Mouse (Mus musculus) midbrain, embryonic 16.5 days (tissue): Measurements from ENCODE around the gene Pnn. TPM values are rescaled to one million over a fixed set of nuclear protein-coding genes. Genes with fewer than 3 reads are reported as not detected.
"Not testable (repeated sequence)": the region's sequence is repeated elsewhere in the genome, so short reads cannot be mapped to it uniquely, and the experiment has no call there.

ENCODE experiments used
- ATAC-seq: fragments of 200-750 bp; cut with Nextera tagmentation; 2 replicates; pipeline ENCODE4 v1.8.0; 2017; ENCODE audit warnings: moderate TSS enrichment
- H3K27ac ChIP-seq: fragments of 300-500 bp; sonication (generic); 2 replicates; pipeline ENCODE4 v1.5.1; 2014; ENCODE audit warnings: mild to moderate bottlenecking, low read length, mixed read lengths
- H3K27me3 ChIP-seq: fragments of 300-500 bp; sonication (generic); 2 replicates; pipeline ENCODE4 v1.6.1; 2014; ENCODE audit warnings: low read depth, low read length, mixed read lengths; ENCODE audit not compliant: control insufficient read depth, insufficient read depth
- H3K36me3 ChIP-seq: fragments of 300-500 bp; sonication (generic); 2 replicates; pipeline ENCODE4 v1.6.1; 2014; ENCODE audit warnings: mild to moderate bottlenecking, low read length, moderate library complexity, mixed read lengths; ENCODE audit not compliant: control insufficient read depth, insufficient read depth
- H3K4me1 ChIP-seq: fragments of 300-500 bp; sonication (generic); 2 replicates; pipeline ENCODE4 v1.6.1; 2014; ENCODE audit warnings: mild to moderate bottlenecking, low read length, mixed read lengths; ENCODE audit not compliant: control insufficient read depth, insufficient read depth
- H3K4me2 ChIP-seq: fragments of 300-500 bp; sonication (generic); 2 replicates; pipeline ENCODE4 v1.6.1; 2014; ENCODE audit warnings: mild to moderate bottlenecking, low read length, mixed read lengths
- H3K4me3 ChIP-seq: fragments of 300-500 bp; sonication (generic); 2 replicates; pipeline ENCODE4 v1.5.1; 2014; ENCODE audit warnings: low read depth, mild to moderate bottlenecking, low read length, moderate library complexity, mixed read lengths
- H3K9ac ChIP-seq: fragments of 300-500 bp; sonication (generic); 2 replicates; pipeline ENCODE4 v1.6.1; 2014; ENCODE audit warnings: low read depth, low read length, mixed read lengths
- H3K9me3 ChIP-seq: fragments of 300-500 bp; sonication (generic); replicated peaks from 2 replicates; pipeline ENCODE4 v1.6.1; 2014; ENCODE audit warnings: mild to moderate bottlenecking, low read length, mixed read lengths; ENCODE audit not compliant: control insufficient read depth, poor library complexity, severe bottlenecking
- WGBS: fragments of 180-500 bp; shearing (Covaris S2); extraction: QIAGEN DNeasy Blood & Tissue Kit; methylation state at CpG from one replicate; pipeline ENCODE4 v1.1.7; 2014; 5-methylcytosine and 5-hydroxymethylcytosine counted together
- polyA plus RNA-seq: library from polyadenylated mRNA; unstranded; fragments of >200 nt; fragmentation: Nextera tagmentation; extraction: Ambion mirVana; gene quantifications from 2 replicates; pipeline ENCODE4 v1.2.1, GENCODE M21; 2015

Pnn gene
- polyA plus RNA-seq, 1 experiment from 2014 or later = 85.6 TPM

DNA sequence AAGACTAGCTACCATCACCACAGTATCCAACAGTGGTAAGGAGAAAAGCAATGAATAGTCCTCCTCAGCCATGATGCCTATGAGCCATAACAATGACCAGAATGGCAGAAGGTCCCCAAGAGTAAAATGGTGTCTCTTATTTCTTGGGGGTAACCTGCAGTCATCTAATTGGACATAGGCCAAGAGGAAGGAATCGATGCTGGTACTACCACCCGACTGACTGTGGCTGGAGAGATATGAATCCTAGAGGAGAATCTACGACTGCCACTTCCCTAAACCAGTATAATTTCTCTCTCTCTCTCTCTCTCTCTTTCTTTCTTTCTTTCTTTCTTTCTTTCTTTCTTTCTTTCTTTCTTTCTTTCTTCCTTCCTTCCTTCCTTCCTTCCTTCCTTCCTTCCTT, 14.2 kb upstream of the Pnn start:
- no peaks in the 10 kb centered on the region; the same call in 1 of the 2 replicates for H3K4me1 ChIP-seq
- no peak overlapping the region for H3K27ac ChIP-seq
- H3K4me2 ChIP-seq = no peak overlapping the region
- 95% methylated on average over 3 of the region's 3 CpGs for WGBS
- no peaks in the 10 kb centered on the region for H3K9me3 ChIP-seq
- no peak for ATAC-seq
- H3K9ac ChIP-seq = no peak overlapping the region
- no peaks in the 10 kb centered on the region for H3K27me3 ChIP-seq
- H3K4me3 ChIP-seq = no peak overlapping the region
- H3K36me3 ChIP-seq = peaks cover 4% of the 10 kb centered on the region; the same call in 1 of the 2 replicates

DNA sequence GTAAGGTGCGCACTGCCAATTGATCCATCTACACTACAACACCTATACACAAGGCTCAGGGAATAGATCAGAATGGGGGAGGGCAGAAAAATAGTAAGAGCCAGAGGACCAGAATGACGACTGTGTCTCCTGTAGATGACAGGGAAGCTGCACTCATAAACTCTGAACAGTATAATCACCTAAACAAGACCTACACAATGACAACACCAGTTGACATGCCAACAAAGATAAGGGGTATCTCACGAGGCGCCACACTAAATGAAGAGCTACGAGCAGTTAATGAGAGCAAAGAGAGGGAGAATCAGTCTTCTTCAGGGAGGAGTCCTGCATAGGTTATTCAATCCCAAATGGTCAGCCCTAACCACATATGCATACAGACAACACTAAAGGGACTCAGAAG, 13.5 kb upstream of the Pnn start:
- ATAC-seq = no peak
- peaks cover 4% of the 10 kb centered on the region for H3K4me1 ChIP-seq
- no peaks in the 10 kb centered on the region for H3K27me3 ChIP-seq
- no peak overlapping the region for H3K4me3 ChIP-seq
- H3K9ac ChIP-seq = no peak overlapping the region
- WGBS = 89% methylated on average over 5 of the region's 5 CpGs
- H3K4me2 ChIP-seq = no peak overlapping the region
- peaks cover 4% of the 10 kb centered on the region; the same call in 1 of the 2 replicates for H3K36me3 ChIP-seq
- H3K27ac ChIP-seq = no peak overlapping the region
- H3K9me3 ChIP-seq = no peaks in the 10 kb centered on the region

DNA sequence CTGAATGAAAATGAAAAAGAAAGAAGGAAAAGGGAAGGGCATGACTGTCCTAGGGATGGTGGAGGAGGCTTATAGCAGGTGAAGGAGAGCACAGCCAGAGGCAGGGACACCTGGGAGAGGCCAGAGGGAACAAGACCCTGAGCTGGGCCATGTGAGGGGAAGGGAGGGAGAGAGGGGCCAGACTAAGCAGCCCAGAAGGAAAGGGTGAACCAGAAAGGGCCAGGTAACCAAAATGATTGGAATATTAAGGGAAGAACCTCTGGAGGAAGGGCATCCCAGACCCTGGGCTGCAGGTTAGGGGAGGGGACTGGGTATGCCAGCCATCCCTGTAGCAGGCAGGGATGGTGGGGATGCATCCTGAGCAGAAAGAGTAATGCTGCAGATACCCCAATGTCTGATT, 12.7 kb upstream of the Pnn start:
- Histone ChIP-seq H3K9ac (no peak overlapping the region), H3K4me3 (no peak overlapping the region), H3K36me3 (peaks cover 4% of the 10 kb centered on the region; the same call in 1 of the 2 replicates), H3K27me3 (no peaks in the 10 kb centered on the region), H3K9me3 (no peaks in the 10 kb centered on the region), H3K4me2 (no peak overlapping the region), H3K4me1 (peaks cover 12% of the 10 kb centered on the region), H3K27ac (no peak overlapping the region)
- ATAC-seq = no peak

DNA sequence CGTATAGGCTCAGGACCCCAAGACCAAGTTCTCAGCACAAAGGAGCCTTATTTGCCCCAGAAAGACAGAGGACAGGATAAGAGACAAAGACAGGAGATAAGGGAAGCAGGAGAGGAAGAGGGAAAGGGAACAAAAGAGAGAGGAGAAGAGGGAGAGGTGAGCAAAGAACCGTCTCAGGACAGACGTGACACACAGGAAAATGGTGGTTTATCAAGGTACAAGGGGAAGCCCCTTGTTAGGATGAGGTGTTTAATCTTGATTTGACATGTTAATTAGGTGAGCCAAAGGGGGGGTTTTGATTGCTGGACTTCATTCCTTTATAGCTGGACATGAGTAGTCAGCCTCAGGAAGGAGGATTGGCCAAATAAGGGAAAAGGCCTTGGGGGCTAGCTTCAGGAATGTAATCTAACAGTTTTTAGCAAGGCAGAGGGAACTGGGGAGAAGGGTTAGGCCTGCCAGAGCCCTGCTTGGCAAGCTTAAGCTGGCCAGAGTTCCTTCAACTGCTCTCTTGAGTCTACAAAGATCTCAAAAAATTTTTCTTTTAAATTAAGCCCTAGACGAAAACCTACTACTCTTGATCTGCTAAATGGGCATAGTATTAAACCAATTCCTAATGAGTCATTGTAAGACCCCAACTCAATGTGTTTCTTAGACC, 11.4 kb upstream of the Pnn start:
- Histone ChIP-seq H3K4me3 (no peak overlapping the region), H3K27ac (no peak overlapping the region), H3K9ac (no peak overlapping the region), H3K27me3 (no peaks in the 10 kb centered on the region), H3K9me3 (no peaks in the 10 kb centered on the region), H3K4me2 (no peak overlapping the region), H3K36me3 (peaks cover 4% of the 10 kb centered on the region; the same call in 1 of the 2 replicates), H3K4me1 (peaks cover 26% of the 10 kb centered on the region)
- 90% methylated on average over 4 of the region's 4 CpGs for WGBS
- ATAC-seq = no peak

DNA sequence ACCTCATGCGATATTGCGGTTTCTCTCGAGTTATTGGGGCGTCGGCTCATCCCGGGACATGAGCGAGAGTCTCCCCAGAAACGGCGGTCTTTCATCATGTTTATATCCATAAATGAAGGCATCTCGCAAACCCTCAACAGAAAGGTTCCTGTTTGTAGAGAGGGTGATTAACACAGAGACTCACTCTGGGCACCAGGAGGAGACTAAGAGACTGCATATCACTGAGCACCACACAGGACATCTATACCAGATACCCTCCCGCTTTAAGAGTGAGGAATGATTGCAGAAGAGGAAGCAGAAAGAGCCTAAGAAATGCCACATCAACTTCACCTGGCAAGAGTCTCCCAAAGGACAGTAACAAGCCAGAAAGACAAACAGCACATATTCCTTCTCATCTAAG, 10.5 kb upstream of the Pnn start:
- Histone ChIP-seq H3K9ac (no peak overlapping the region), H3K27me3 (no peaks in the 10 kb centered on the region), H3K4me2 (no peak overlapping the region), H3K9me3 (no peaks in the 10 kb centered on the region), H3K4me1 (peaks cover 27% of the 10 kb centered on the region), H3K36me3 (peaks cover 4% of the 10 kb centered on the region; the same call in 1 of the 2 replicates), H3K4me3 (no peak overlapping the region), H3K27ac (no peak overlapping the region)
- WGBS = 98% methylated on average over 11 of the region's 11 CpGs
- no peak for ATAC-seq

DNA sequence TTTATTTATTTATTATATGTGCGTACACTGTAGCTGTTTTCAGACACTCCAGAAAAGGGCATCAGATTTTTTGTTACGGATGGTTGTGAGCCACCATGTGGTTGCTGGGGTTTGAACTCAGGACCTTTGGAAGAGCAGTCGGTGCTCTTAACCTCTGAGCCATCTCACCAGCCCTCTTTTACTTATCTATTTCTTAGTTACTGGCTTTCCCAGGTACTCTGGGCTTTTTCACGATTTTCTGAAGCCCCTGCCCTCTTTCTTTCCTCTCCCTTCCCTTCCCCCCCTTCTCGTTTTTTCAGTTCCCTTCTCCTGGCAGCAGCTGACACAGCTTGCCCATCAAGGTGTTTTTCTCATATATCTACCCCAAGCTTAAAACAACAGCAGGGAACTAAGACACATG, 8.4 kb upstream of the Pnn start:
- H3K9me3 ChIP-seq, H3K4me2 ChIP-seq, H3K27ac ChIP-seq, H3K27me3 ChIP-seq, H3K9ac ChIP-seq, ATAC-seq, H3K36me3 ChIP-seq, H3K4me3 ChIP-seq: not testable (repeated sequence)
- WGBS = 91% methylated on average over 5 of the region's 5 CpGs
- H3K4me1 ChIP-seq = peaks cover 27% of the 10 kb centered on the region

DNA sequence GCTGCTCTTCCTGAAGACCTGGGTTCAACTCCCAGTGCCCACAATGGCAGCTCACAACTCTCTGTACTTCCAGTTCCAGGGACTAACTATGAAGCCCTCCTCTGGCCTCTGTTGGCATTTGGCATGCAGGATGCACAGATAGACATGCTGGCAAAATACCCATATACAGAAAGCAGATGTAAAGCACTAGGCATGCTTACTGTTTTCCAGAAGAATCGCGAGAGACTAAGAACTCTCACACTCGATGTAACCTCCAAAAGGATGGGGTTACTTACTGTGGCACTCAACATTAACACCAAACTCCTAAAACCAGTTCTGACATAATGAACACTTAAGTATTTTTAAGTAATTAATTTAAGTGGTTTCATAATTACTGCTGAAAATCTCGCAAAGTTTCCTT, 6.4 kb upstream of the Pnn start:
- H3K9me3 ChIP-seq = no peaks in the 10 kb centered on the region
- H3K9ac ChIP-seq = peak overlapping the region; percentile 96
- H3K4me1 ChIP-seq = peaks cover 27% of the 10 kb centered on the region
- H3K27ac ChIP-seq = peak overlapping the region; percentile 97; the same call in 1 of the 2 replicates
- WGBS = 59% methylated on average over 4 of the region's 4 CpGs
- H3K36me3 ChIP-seq = peaks cover 4% of the 10 kb centered on the region; the same call in 1 of the 2 replicates
- no peak for ATAC-seq
- peak overlapping the region; percentile 79 for H3K4me3 ChIP-seq
- peak overlapping the region; percentile 80 for H3K4me2 ChIP-seq
- no peaks in the 10 kb centered on the region for H3K27me3 ChIP-seq

DNA sequence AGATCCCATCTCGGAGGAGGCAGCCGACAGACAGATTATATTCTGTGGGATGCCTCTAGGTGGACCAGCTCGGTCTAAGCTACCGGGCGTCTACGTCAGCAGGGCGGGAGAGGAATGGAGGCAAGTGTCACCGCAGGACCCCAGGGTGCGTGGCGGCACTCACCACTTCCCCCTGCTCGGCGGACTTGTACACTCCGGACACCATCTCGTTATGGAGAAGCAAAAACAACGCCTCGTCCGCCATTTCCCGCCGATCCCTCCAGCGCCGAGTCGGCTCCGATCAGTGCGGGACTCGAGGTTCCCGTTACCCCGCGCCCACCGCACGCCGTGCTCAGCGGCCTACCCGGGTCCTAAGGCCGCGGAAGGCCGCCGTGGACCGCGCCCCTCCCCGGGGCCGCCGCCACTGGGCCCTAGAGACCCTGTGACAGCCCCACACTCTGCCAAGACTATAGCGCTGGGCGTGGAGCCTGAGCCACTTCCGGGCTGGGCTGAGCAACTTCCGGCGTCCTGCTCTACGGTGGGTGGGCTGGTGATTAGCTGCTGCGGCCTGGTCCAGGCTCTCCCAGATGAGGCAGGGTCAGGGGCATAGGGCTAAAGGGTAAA, 5.6 kb upstream of the Pnn start, which contains the start of gene Trappc6b:
TSS of gene Trappc6b (minus strand) at position 480 of the 603 bp plus-strand sequence.
- Histone ChIP-seq H3K4me2 (peak within 1 kb of the TSS; percentile 80), H3K9ac (peak within 1 kb of the TSS; percentile 96), H3K27me3 (no peaks in the 10 kb centered on the region), H3K4me1 (peaks cover 29% of the 10 kb centered on the region), H3K4me3 (peak within 1 kb of the TSS; percentile 79), H3K9me3 (no peaks in the 10 kb centered on the region), H3K36me3 (peaks cover 2% of the 10 kb centered on the region; the same call in 1 of the 2 replicates), H3K27ac (peak within 1 kb of the TSS; percentile 97)
- under 1% methylated on average over 49 of the region's 49 CpGs for WGBS
- peak; percentile 98 for ATAC-seq

DNA sequence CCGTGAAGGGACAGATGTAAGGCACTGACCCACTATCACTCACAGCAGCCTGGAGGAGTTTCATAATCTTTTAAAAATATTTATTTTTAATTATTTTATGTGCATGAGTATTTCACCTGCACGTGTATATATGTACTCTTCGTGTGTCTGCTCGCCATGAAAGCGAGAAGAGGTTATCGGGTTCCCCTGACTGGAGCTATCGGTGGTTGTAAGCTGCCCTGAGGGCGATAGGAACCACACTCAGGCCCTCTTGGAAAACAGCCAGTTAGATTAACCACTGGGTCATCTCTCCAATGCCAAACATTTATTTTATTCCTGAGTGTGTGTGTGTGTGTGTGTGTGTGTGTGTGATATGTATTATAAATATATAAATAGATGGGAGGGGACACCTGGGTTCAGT, 1.8 kb upstream of the Pnn start:
- H3K4me3 ChIP-seq = no peak overlapping the region
- peaks cover 12% of the 10 kb centered on the region; the same call in 1 of the 2 replicates for H3K36me3 ChIP-seq
- no peaks in the 10 kb centered on the region for H3K9me3 ChIP-seq
- H3K27ac ChIP-seq = no peak overlapping the region
- no peaks in the 10 kb centered on the region for H3K27me3 ChIP-seq
- H3K9ac ChIP-seq = no peak overlapping the region
- H3K4me2 ChIP-seq = no peak overlapping the region
- 83% methylated on average over 8 of the region's 8 CpGs for WGBS
- peaks cover 17% of the 10 kb centered on the region for H3K4me1 ChIP-seq
- ATAC-seq = no peak
